Mouse (Mus musculus) bone marrow, adult 2 months (tissue): Measurements from ENCODE around the gene Bpifb3.

Experiments used
- CTCF ChIP-seq: fragments of 200-500 bp; IDR thresholded peaks from 2 replicates; pipeline ENCODE4 v1.5.1; 2011; ENCODE audit warnings: low read length, control low read depth; ENCODE audit not compliant: control insufficient read depth, insufficient read depth
- POLR2A ChIP-seq: fragments of 200-500 bp; IDR thresholded peaks from 2 replicates; pipeline ENCODE4 v1.6.1; 2011; ENCODE audit warnings: low read depth, mild to moderate bottlenecking, control low read depth, low read length, borderline replicate concordance; ENCODE audit not compliant: control insufficient read depth

- TF ChIP-seq POLR2A, result no peak
- TF ChIP-seq CTCF, result no peak
These were observed 26.5 kb downstream of the Bpifb3 start for GRCm38 (mm10) chr2:153944567-153944966.
